ENCODE assay signal across 12 mouse cellular contexts in the genomic region with DNA sequence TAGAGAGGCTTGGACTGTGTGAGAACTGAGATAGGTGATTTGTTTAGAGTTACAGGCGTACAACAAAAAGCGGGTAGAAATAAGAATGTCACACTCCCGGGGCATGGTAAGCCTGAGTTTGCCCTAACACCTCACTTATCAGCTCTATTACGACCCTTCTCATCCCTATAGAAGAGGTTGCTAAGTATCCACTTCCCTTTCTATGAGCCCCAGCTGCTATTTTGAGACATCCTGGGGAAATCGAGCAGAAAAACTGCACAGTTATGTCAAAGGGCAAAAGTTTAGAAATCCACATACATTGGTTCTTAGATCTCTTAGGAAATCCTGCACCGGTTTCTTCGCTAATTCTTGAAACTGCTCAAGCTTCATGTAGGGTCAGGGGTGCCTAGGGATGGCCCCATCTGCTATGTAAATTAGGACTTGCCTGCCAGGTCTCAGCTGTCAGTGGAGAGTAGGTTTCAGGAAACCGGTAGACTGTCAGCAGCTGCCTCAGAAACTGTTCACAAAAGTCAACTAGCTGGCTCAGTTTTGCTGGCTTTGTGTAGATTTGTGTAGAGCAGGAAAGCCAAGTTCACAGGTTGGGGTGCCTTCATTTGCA. TPM values are rescaled to one million over a fixed set of nuclear protein-coding genes. Genes with fewer than 3 reads are reported as not detected.
A peak's percentile ranks its signal among the peaks of the same experiment; 100 is the strongest.
DNase-seq lines count a peak whose midpoint lies in the region; ATAC-seq and TF ChIP-seq lines count a peak whose summit lies in the region.
"Had no signal": no experiment of that assay in that cellular context is flagged by ENCODE, and none has a peak within 500 bp of the region (broad histone marks: within the 10 kb centered on the region; RNA-seq: fewer than 3 reads in every experiment).

No protein-coding gene starts in this region.

- H3K9me3 ChIP-seq in forebrain, embryonic 13.5 days (replicated peaks) = no peaks in the 10 kb centered on the region
- no peaks in the 10 kb centered on the region for H3K9me3 ChIP-seq in forebrain, embryonic 14.5 days (replicated peaks; ENCODE audit: control insufficient read depth, low read length)
- H3K9me3 ChIP-seq in lung, embryonic 15.5 days = no peaks in the 10 kb centered on the region
- no peaks in the 10 kb centered on the region for H3K9me3 ChIP-seq in hindbrain, postnatal 0 days (ENCODE audit: low read length)
- H3K9me3 ChIP-seq in neural tube, embryonic 12.5 days = no peaks in the 10 kb centered on the region

- H3K9ac ChIP-seq in forebrain, embryonic 13.5 days = no peak overlapping the region
- H3K9ac ChIP-seq in forebrain, embryonic 14.5 days (ENCODE audit: low read length) = no peak overlapping the region
- H3K9ac ChIP-seq in lung, embryonic 15.5 days = no peak overlapping the region
- H3K9ac ChIP-seq in hindbrain, postnatal 0 days (replicated peaks; ENCODE audit: low read length) = no peak overlapping the region
- no peak overlapping the region for H3K9ac ChIP-seq in neural tube, embryonic 12.5 days

- ATAC-seq in forebrain, embryonic 13.5 days = no peak
- ATAC-seq in forebrain, embryonic 14.5 days = no peak
- ATAC-seq in lung, embryonic 15.5 days (ENCODE audit: borderline replicate concordance, extremely low read depth, low FRiP score, low TSS enrichment) = no peak
- no peak for ATAC-seq in hindbrain, postnatal 0 days
- no peak for ATAC-seq in neural tube, embryonic 12.5 days (ENCODE audit: low FRiP score, low read depth)

- WGBS in forebrain, embryonic 13.5 days = 28% methylated on average over 8 of the region's 8 CpGs
- 29% methylated on average over 8 of the region's 8 CpGs for WGBS in forebrain, embryonic 14.5 days
- WGBS in lung, embryonic 15.5 days = 35% methylated on average over 8 of the region's 8 CpGs
- 48% methylated on average over 8 of the region's 8 CpGs for WGBS in hindbrain, postnatal 0 days
- WGBS in neural tube, embryonic 12.5 days = 20% methylated on average over 8 of the region's 8 CpGs

- no peak for DNase-seq in forebrain, embryonic 14.5 days (ENCODE audit: low spot score)
- DNase-seq in lung, postnatal 4 days = no peak
- no peak for DNase-seq in hindbrain, postnatal 0 days (ENCODE audit: low spot score)
- no peak for DNase-seq in cerebellum, adult 9-11 months
- no peak for DNase-seq in urinary bladder, adult 2 months (ENCODE audit: low spot score)
- DNase-seq: adrenal gland, adult 2 months; gastrocnemius, postnatal 25 days had no signal

- H3K4me2 ChIP-seq in forebrain, embryonic 13.5 days = peak overlapping the region; percentile 98; the same call in 1 of the 2 replicates
- no peak overlapping the region for H3K4me2 ChIP-seq in forebrain, embryonic 14.5 days (ENCODE audit: low read length)
- H3K4me2 ChIP-seq in lung, embryonic 15.5 days = peak overlapping the region; percentile 93; the same call in 1 of the 2 replicates
- 0 out of 2 replicates have a peak overlapping the region, but pooled peaks have one; percentile 73 for H3K4me2 ChIP-seq in hindbrain, postnatal 0 days (ENCODE audit: low read depth, low read length)
- peak overlapping the region; percentile 95 for H3K4me2 ChIP-seq in neural tube, embryonic 12.5 days (replicated peaks)

- TF ChIP-seq CTCF in hindbrain, postnatal 0 days (IDR thresholded peaks at IDR 0.05; ENCODE audit: low read depth) = no peak

- peaks cover 7% of the 10 kb centered on the region for H3K36me3 ChIP-seq in forebrain, embryonic 13.5 days (ENCODE audit: poor library complexity, severe bottlenecking)
- peaks cover 8% of the 10 kb centered on the region; the same call in 1 of the 2 replicates for H3K36me3 ChIP-seq in forebrain, embryonic 14.5 days (ENCODE audit: control insufficient read depth, insufficient read depth, low read length)
- H3K36me3 ChIP-seq in lung, embryonic 15.5 days = 0 out of 2 replicates have a peak, but pooled peaks cover 3% of the 10 kb centered on the region
- no peaks in the 10 kb centered on the region for H3K36me3 ChIP-seq in hindbrain, postnatal 0 days (ENCODE audit: insufficient read depth, low read length)
- H3K36me3 ChIP-seq in neural tube, embryonic 12.5 days = peaks cover 7% of the 10 kb centered on the region; the same call in 1 of the 2 replicates

- H3K4me3 ChIP-seq in forebrain, embryonic 13.5 days = no peak overlapping the region
- no peak overlapping the region for H3K4me3 ChIP-seq in forebrain, embryonic 14.5 days (ENCODE audit: low read depth, low read length)
- H3K4me3 ChIP-seq in lung, embryonic 15.5 days = no peak overlapping the region
- H3K4me3 ChIP-seq in hindbrain, postnatal 0 days (ENCODE audit: low read length) = no peak overlapping the region
- H3K4me3 ChIP-seq in neural tube, embryonic 12.5 days = no peak overlapping the region
- H3K4me3 ChIP-seq: myocyte had no signal

- H3K4me1 ChIP-seq in forebrain, embryonic 13.5 days = peaks cover 20% of the 10 kb centered on the region
- peaks cover 12% of the 10 kb centered on the region for H3K4me1 ChIP-seq in forebrain, embryonic 14.5 days (ENCODE audit: control insufficient read depth, insufficient read depth, low read length)
- peaks cover 24% of the 10 kb centered on the region for H3K4me1 ChIP-seq in lung, embryonic 15.5 days
- peaks cover 3% of the 10 kb centered on the region; the same call in 1 of the 2 replicates for H3K4me1 ChIP-seq in hindbrain, postnatal 0 days (ENCODE audit: insufficient read depth, low read length)
- H3K4me1 ChIP-seq in neural tube, embryonic 12.5 days = peaks cover 25% of the 10 kb centered on the region

- H3K27ac ChIP-seq in forebrain, embryonic 13.5 days = no peak overlapping the region
- no peak overlapping the region for H3K27ac ChIP-seq in forebrain, embryonic 14.5 days (ENCODE audit: low read depth, low read length)
- no peak overlapping the region for H3K27ac ChIP-seq in lung, embryonic 15.5 days
- no peak overlapping the region for H3K27ac ChIP-seq in hindbrain, postnatal 0 days
- no peak overlapping the region for H3K27ac ChIP-seq in neural tube, embryonic 12.5 days

- peaks cover 22% of the 10 kb centered on the region for H3K27me3 ChIP-seq in forebrain, embryonic 13.5 days
- H3K27me3 ChIP-seq in forebrain, embryonic 14.5 days (replicated peaks; ENCODE audit: control insufficient read depth, insufficient read depth, low read length) = peaks cover 13% of the 10 kb centered on the region
- peaks cover 19% of the 10 kb centered on the region for H3K27me3 ChIP-seq in lung, embryonic 15.5 days
- no peaks in the 10 kb centered on the region for H3K27me3 ChIP-seq in hindbrain, postnatal 0 days (ENCODE audit: insufficient read depth, low read length)
- peaks cover 31% of the 10 kb centered on the region for H3K27me3 ChIP-seq in neural tube, embryonic 12.5 days (replicated peaks)

RNA-seq across cellular contexts. Expression of a gene that starts 27.9 kb away (rescaled TPM):
- polyA plus RNA-seq in forebrain, embryonic 13.5 days (2015; fragmentation: Nextera tagmentation; extraction: Ambion mirVana) = not detected in 2 replicates
- 0.17 TPM in 1 of 2 replicates, not detected in the other for polyA plus RNA-seq in forebrain, embryonic 14.5 days (2014; fragmentation: Nextera tagmentation; extraction: Ambion mirVana)
- not detected in 2 replicates for polyA plus RNA-seq in lung, embryonic 15.5 days (2015; fragmentation: Nextera tagmentation; extraction: Ambion mirVana)
- not detected in 2 replicates for total RNA-seq in hindbrain, postnatal 0 days (2014; rRNA removed)
- not detected in 2 replicates for polyA plus RNA-seq in hindbrain, postnatal 0 days (2015; fragmentation: Nextera tagmentation; extraction: Ambion mirVana)
- polyA plus RNA-seq in neural tube, embryonic 12.5 days (2016; fragmentation: Nextera tagmentation; extraction: Ambion mirVana) = not detected in 2 replicates
- not detected in 2 replicates for polyA plus RNA-seq in urinary bladder, adult 2 months (2012; rRNA removed)
- total RNA-seq: adrenal gland, adult 2 months; gastrocnemius, postnatal 25 days; left cerebral cortex, adult 18-20 months had no signal
- polyA plus RNA-seq: adrenal gland, adult 2 months; myocyte had no signal

RNA-seq across cellular contexts. Expression of a gene that starts 46.8 kb away (rescaled TPM):
- polyA plus RNA-seq in forebrain, embryonic 13.5 days (2015; fragmentation: Nextera tagmentation; extraction: Ambion mirVana) = 12.2 and 14.1 TPM in 2 replicates
- 16.0 and 17.3 TPM in 2 replicates for polyA plus RNA-seq in forebrain, embryonic 14.5 days (2014; fragmentation: Nextera tagmentation; extraction: Ambion mirVana)
- polyA plus RNA-seq in lung, embryonic 15.5 days (2015; fragmentation: Nextera tagmentation; extraction: Ambion mirVana) = 7.9 and 8.0 TPM in 2 replicates
- total RNA-seq in hindbrain, postnatal 0 days (2014; rRNA removed) = 29.1 and 29.6 TPM in 2 replicates
- 15.3 and 17.3 TPM in 2 replicates for polyA plus RNA-seq in hindbrain, postnatal 0 days (2015; fragmentation: Nextera tagmentation; extraction: Ambion mirVana)
- 11.8 and 12.3 TPM in 2 replicates for polyA plus RNA-seq in neural tube, embryonic 12.5 days (2016; fragmentation: Nextera tagmentation; extraction: Ambion mirVana)
- polyA plus RNA-seq in urinary bladder, adult 2 months (2012; rRNA removed) = 1.9 TPM in 2 replicates
